Mouse (Mus musculus): ENCODE measurements at regions not wholly inside any gene's neighbourhood (a gene's known extent, or its start where the extent isn't known, plus 50 kb on each side); places are given as distances from the start of the nearest gene placed in this dataset.

DNA sequence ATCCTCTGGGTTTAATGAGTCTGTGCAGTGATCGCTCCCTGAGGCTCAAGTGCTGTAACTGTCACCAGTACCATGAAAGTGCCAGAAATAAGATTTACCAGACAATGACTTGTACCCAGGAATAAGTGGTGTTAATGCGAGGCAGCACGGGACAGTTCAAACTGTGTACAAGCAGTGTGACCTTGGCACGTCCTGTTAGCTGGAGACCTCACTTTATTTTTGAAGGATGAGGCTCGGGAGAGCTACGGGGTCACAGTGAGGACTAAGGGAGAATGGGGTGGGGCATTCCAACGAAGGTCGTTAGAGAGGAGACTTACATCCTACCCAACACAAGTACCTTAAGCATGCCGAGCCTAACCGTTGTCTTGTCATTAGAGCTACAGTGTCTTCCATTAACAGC, 362.2 kb upstream of the Gm10131 start:
- ATAC-seq (ENCODE audit: insufficient number of reproducible peaks, low FRiP score, low TSS enrichment, low read depth) (no peak), DNase-seq (ENCODE audit: low spot score) (no peak)
- Histone ChIP-seq H3K9ac (ENCODE audit: low read length) (no peak overlapping the region), H3K36me3 (ENCODE audit: control insufficient read depth, insufficient read depth, low read length) (no peaks in the 10 kb centered on the region), H3K27ac (replicated peaks; ENCODE audit: low read depth, low read length) (no peak overlapping the region), H3K4me2 (ENCODE audit: low read depth, severe bottlenecking) (no peak overlapping the region), H3K9me3 (ENCODE audit: control insufficient read depth, low read length) (no peaks in the 10 kb centered on the region), H3K4me1 (ENCODE audit: control insufficient read depth, insufficient read depth, low read length) (peaks cover 11% of the 10 kb centered on the region), H3K27me3 (ENCODE audit: control insufficient read depth, insufficient read depth, low read length) (no peaks in the 10 kb centered on the region), H3K4me3 (ENCODE audit: low read depth, low read length) (no peak overlapping the region)
- 46% methylated on average over 10 of the region's 10 CpGs for WGBS

DNA sequence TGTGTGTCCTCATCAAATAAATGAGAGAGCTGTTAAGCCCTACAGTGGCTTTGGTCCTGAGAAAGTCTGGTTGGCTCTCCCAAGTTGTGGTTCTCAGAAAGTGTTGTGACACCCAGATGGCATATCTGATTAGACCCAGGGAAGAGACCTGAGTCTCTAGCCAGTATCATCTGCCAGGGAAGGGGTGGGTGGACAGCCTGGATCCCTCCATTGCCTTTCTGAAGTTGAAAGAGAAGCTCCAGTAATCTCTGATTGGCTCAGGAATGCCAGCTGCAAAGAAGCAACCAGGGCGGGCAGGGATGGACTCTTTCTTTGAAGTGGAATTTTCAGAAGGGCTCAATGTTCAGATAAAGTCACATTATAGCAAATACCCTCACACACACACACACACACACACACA, 361.8 kb upstream of the Gm10131 start:
- DNase-seq (ENCODE audit: low spot score) (no peak), ATAC-seq (ENCODE audit: insufficient number of reproducible peaks, low FRiP score, low TSS enrichment, low read depth) (no peak)
- H3K36me3 ChIP-seq (ENCODE audit: control insufficient read depth, insufficient read depth, low read length), result no peaks in the 10 kb centered on the region
- H3K9me3 ChIP-seq (ENCODE audit: control insufficient read depth, low read length), result no peaks in the 10 kb centered on the region
- no peak overlapping the region for H3K4me3 ChIP-seq (ENCODE audit: low read depth, low read length)
- H3K27me3 ChIP-seq (ENCODE audit: control insufficient read depth, insufficient read depth, low read length), result no peaks in the 10 kb centered on the region
- 61% methylated on average over 1 of the region's 1 CpGs for WGBS
- H3K4me2 ChIP-seq (ENCODE audit: low read depth, severe bottlenecking), result no peak overlapping the region
- no peak overlapping the region for H3K27ac ChIP-seq (replicated peaks; ENCODE audit: low read depth, low read length)
- H3K4me1 ChIP-seq (ENCODE audit: control insufficient read depth, insufficient read depth, low read length), result peaks cover 11% of the 10 kb centered on the region
- H3K9ac ChIP-seq (ENCODE audit: low read length), result no peak overlapping the region

- ATAC-seq (ENCODE audit: insufficient number of reproducible peaks, low FRiP score, low TSS enrichment, low read depth) (no peak), DNase-seq (ENCODE audit: low spot score) (no peak)
- 28% methylated on average over 6 of the region's 6 CpGs for WGBS
- Histone ChIP-seq H3K9me3 (ENCODE audit: control insufficient read depth, low read length) (no peaks in the 10 kb centered on the region), H3K9ac (ENCODE audit: low read length) (no peak overlapping the region), H3K4me3 (ENCODE audit: low read depth, low read length) (no peak overlapping the region), H3K4me1 (ENCODE audit: control insufficient read depth, insufficient read depth, low read length) (peaks cover 11% of the 10 kb centered on the region), H3K4me2 (ENCODE audit: low read depth, severe bottlenecking) (no peak overlapping the region), H3K27ac (replicated peaks; ENCODE audit: low read depth, low read length) (no peak overlapping the region), H3K36me3 (ENCODE audit: control insufficient read depth, insufficient read depth, low read length) (no peaks in the 10 kb centered on the region), H3K27me3 (ENCODE audit: control insufficient read depth, insufficient read depth, low read length) (no peaks in the 10 kb centered on the region)
These were observed 361.3 kb upstream of the Gm10131 start for GRCm38 (mm10) chr8:34472846-34473245.

DNA sequence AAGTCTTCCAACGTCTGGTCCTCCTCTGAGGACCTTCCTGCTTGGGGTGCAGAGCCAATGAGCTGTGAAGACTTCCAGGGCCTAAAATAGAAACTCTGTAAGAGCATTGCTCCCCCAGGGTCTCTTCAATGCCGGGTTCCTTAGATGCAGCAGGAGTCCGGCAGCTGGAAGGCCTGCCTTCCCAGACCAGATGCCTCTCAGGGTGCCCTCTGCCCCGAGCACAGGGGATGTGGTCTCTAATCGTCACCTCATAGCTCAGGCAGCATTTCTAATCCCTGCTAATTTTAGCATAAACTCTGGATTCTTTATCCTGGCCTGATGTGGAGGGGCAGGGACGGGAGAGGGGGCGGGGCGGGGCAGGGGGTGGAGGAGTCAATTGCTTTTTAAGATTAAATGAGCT, 360.9 kb upstream of the Gm10131 start:
- 27% methylated on average over 8 of the region's 8 CpGs for WGBS
- Histone ChIP-seq H3K27me3 (ENCODE audit: control insufficient read depth, insufficient read depth, low read length) (no peaks in the 10 kb centered on the region), H3K9me3 (ENCODE audit: control insufficient read depth, low read length) (no peaks in the 10 kb centered on the region), H3K9ac (ENCODE audit: low read length) (no peak overlapping the region), H3K4me2 (ENCODE audit: low read depth, severe bottlenecking) (no peak overlapping the region), H3K4me3 (ENCODE audit: low read depth, low read length) (no peak overlapping the region), H3K27ac (replicated peaks; ENCODE audit: low read depth, low read length) (no peak overlapping the region), H3K36me3 (ENCODE audit: control insufficient read depth, insufficient read depth, low read length) (no peaks in the 10 kb centered on the region), H3K4me1 (ENCODE audit: control insufficient read depth, insufficient read depth, low read length) (peaks cover 11% of the 10 kb centered on the region)
- no peak for ATAC-seq (ENCODE audit: insufficient number of reproducible peaks, low FRiP score, low TSS enrichment, low read depth)
- DNase-seq (ENCODE audit: low spot score), result no peak

- H3K4me1 ChIP-seq (ENCODE audit: control insufficient read depth, insufficient read depth, low read length), result peaks cover 11% of the 10 kb centered on the region
- H3K27me3 ChIP-seq (ENCODE audit: control insufficient read depth, insufficient read depth, low read length), result no peaks in the 10 kb centered on the region
- H3K36me3 ChIP-seq (ENCODE audit: control insufficient read depth, insufficient read depth, low read length), result no peaks in the 10 kb centered on the region
- DNase-seq (ENCODE audit: low spot score) (no peak), ATAC-seq (ENCODE audit: insufficient number of reproducible peaks, low FRiP score, low TSS enrichment, low read depth) (no peak)
- no peak overlapping the region for H3K9ac ChIP-seq (ENCODE audit: low read length)
- no peaks in the 10 kb centered on the region for H3K9me3 ChIP-seq (ENCODE audit: control insufficient read depth, low read length)
- H3K4me3 ChIP-seq (ENCODE audit: low read depth, low read length), result no peak overlapping the region
- no peak overlapping the region for H3K4me2 ChIP-seq (ENCODE audit: low read depth, severe bottlenecking)
- H3K27ac ChIP-seq (replicated peaks; ENCODE audit: low read depth, low read length), result no peak overlapping the region
- 40% methylated on average over 2 of the region's 2 CpGs for WGBS
These were observed 357.6 kb upstream of the Gm10131 start for GRCm38 (mm10) chr8:34469091-34469490.

DNA sequence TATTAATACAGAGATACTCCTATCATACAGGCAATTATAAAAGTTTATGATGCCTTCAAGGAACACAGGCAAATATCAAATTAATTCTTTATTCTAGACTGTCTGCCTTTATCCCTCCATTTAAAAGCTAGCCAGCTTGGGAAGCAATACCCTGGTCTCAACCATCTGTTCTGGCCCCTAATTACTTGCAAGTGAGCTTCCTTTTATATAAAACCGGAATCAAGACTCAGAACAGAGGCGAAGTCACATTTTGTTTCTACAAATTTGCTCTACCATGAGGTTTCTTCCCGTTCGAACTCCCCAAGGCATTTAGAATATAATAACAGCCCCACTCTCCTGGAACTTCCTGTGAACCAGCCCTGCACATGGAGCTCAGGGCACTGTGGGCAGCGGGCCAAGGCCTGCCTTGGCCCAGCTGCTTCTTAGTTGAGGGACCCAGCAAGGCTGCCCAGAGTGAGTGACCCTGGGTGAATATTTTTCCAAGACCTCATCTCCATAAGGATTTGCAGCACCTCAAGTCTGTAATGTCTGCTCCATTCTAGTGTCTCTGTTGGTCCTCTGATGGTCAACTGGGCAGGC, 355.3 kb upstream of the Gm10131 start:
- no peaks in the 10 kb centered on the region for H3K27me3 ChIP-seq (ENCODE audit: control insufficient read depth, insufficient read depth, low read length)
- no peak overlapping the region for H3K9ac ChIP-seq (ENCODE audit: low read length)
- H3K36me3 ChIP-seq (ENCODE audit: control insufficient read depth, insufficient read depth, low read length), result no peaks in the 10 kb centered on the region
- WGBS, result 85% methylated on average over 5 of the region's 5 CpGs
- no peak overlapping the region for H3K4me3 ChIP-seq (ENCODE audit: low read depth, low read length)
- ATAC-seq (ENCODE audit: insufficient number of reproducible peaks, low FRiP score, low TSS enrichment, low read depth) (no peak), DNase-seq (ENCODE audit: low spot score) (no peak)
- peaks cover 4% of the 10 kb centered on the region; the same call in 1 of the 2 replicates for H3K4me1 ChIP-seq (ENCODE audit: control insufficient read depth, insufficient read depth, low read length)
- no peaks in the 10 kb centered on the region for H3K9me3 ChIP-seq (ENCODE audit: control insufficient read depth, low read length)
- H3K4me2 ChIP-seq (ENCODE audit: low read depth, severe bottlenecking), result no peak overlapping the region
- no peak overlapping the region for H3K27ac ChIP-seq (replicated peaks; ENCODE audit: low read depth, low read length)

DNA sequence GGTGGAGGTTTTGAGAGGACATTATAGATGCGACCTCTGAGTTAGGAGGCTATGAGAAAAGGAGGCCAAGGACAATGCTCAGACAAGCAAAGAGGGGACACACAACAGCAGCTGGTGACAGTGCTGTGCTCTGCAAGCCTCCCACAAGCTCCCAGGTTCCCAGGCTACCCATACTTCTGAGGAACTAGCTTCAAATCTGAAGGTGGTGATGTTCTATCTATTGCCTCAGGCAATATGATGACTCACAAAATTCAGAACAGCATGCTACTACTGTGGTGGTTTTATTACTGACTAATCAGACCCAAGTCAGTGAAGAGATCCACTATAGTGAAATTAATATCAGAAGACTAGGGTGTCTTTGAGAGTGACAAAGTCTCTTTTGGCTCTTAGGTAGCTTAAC, 353.9 kb upstream of the Gm10131 start:
- H3K36me3 ChIP-seq (ENCODE audit: control insufficient read depth, insufficient read depth, low read length), result no peaks in the 10 kb centered on the region
- 97% methylated on average over 1 of the region's 1 CpGs for WGBS
- H3K4me2 ChIP-seq (ENCODE audit: low read depth, severe bottlenecking), result no peak overlapping the region
- H3K9ac ChIP-seq (ENCODE audit: low read length), result no peak overlapping the region
- H3K4me3 ChIP-seq (ENCODE audit: low read depth, low read length), result no peak overlapping the region
- H3K27ac ChIP-seq (replicated peaks; ENCODE audit: low read depth, low read length), result no peak overlapping the region
- ATAC-seq (ENCODE audit: insufficient number of reproducible peaks, low FRiP score, low TSS enrichment, low read depth), result no peak
- no peak for DNase-seq (ENCODE audit: low spot score)
- H3K27me3 ChIP-seq (ENCODE audit: control insufficient read depth, insufficient read depth, low read length), result no peaks in the 10 kb centered on the region
- H3K9me3 ChIP-seq (ENCODE audit: control insufficient read depth, low read length), result no peaks in the 10 kb centered on the region; the same call in 1 of the 2 replicates
- peaks cover 4% of the 10 kb centered on the region; the same call in 1 of the 2 replicates for H3K4me1 ChIP-seq (ENCODE audit: control insufficient read depth, insufficient read depth, low read length)

- no peaks in the 10 kb centered on the region for H3K4me1 ChIP-seq (ENCODE audit: control insufficient read depth, insufficient read depth, low read length)
- no peak for DNase-seq (ENCODE audit: low spot score)
- H3K27me3 ChIP-seq (ENCODE audit: control insufficient read depth, insufficient read depth, low read length), result no peaks in the 10 kb centered on the region
- no peaks in the 10 kb centered on the region for H3K36me3 ChIP-seq (ENCODE audit: control insufficient read depth, insufficient read depth, low read length)
- H3K4me3 ChIP-seq (ENCODE audit: low read depth, low read length), result no peak overlapping the region
- no peak for ATAC-seq (ENCODE audit: insufficient number of reproducible peaks, low FRiP score, low TSS enrichment, low read depth)
- H3K27ac ChIP-seq (replicated peaks; ENCODE audit: low read depth, low read length), result no peak overlapping the region
- no peaks in the 10 kb centered on the region; the same call in 1 of the 2 replicates for H3K9me3 ChIP-seq (ENCODE audit: control insufficient read depth, low read length)
- H3K4me2 ChIP-seq (ENCODE audit: low read depth, severe bottlenecking), result no peak overlapping the region
- no peak overlapping the region for H3K9ac ChIP-seq (ENCODE audit: low read length)
- 61% methylated on average over 5 of the region's 5 CpGs for WGBS
These were observed 350.7 kb upstream of the Gm10131 start for GRCm38 (mm10) chr8:34462262-34462661.

- Histone ChIP-seq H3K27ac (replicated peaks; ENCODE audit: low read depth, low read length) (no peak overlapping the region), H3K9me3 (ENCODE audit: control insufficient read depth, low read length) (no peaks in the 10 kb centered on the region; the same call in 1 of the 2 replicates), H3K9ac (ENCODE audit: low read length) (no peak overlapping the region), H3K4me2 (ENCODE audit: low read depth, severe bottlenecking) (no peak overlapping the region), H3K36me3 (ENCODE audit: control insufficient read depth, insufficient read depth, low read length) (no peaks in the 10 kb centered on the region), H3K4me3 (ENCODE audit: low read depth, low read length) (no peak overlapping the region), H3K27me3 (ENCODE audit: control insufficient read depth, insufficient read depth, low read length) (no peaks in the 10 kb centered on the region), H3K4me1 (ENCODE audit: control insufficient read depth, insufficient read depth, low read length) (no peaks in the 10 kb centered on the region)
- DNase-seq (ENCODE audit: low spot score), result no peak
- WGBS, result 88% methylated on average over 8 of the region's 8 CpGs
- ATAC-seq (ENCODE audit: insufficient number of reproducible peaks, low FRiP score, low TSS enrichment, low read depth), result no peak
These were observed 346.8 kb upstream of the Gm10131 start for GRCm38 (mm10) chr8:34458300-34458699.
